8 mouse cellular contexts compared by ENCODE assay signal in the genomic region with DNA sequence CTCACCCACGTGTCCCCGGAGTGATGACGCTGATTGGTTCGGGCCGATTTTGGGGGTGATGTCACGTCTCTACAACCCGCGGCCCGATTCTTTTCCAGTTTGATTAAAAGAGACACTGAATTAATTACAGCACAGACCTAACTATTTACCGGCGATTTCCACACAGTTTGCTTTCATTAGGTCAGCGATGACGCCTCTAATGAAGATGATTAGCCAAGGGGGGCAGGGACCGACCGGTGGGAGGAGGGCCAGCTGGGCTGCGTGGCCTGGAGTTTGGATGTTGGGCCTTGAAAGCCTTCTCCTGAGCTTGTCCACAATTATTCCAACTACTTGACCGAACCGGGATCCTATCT. TPM values are rescaled to one million over a fixed set of nuclear protein-coding genes. Genes with fewer than 3 reads are reported as not detected.
DNase-seq lines count a peak whose midpoint lies in the region; ATAC-seq lines count a peak whose summit lies in the region.

TSS of gene Barhl1 (minus strand) at position 156 of the 353 bp plus-strand sequence.

- no peak for ATAC-seq in heart, embryonic 15.5 days (replicated peaks; ENCODE audit: insufficient number of reproducible peaks, insufficient read depth, low FRiP score, low read depth)
- no peak for ATAC-seq in forebrain, embryonic 14.5 days
- no peak for ATAC-seq in midbrain, embryonic 14.5 days (ENCODE audit: low FRiP score, low TSS enrichment)

- H3K4me2 ChIP-seq in heart, embryonic 15.5 days: peak within 1 kb of the TSS; percentile 41
- no peak within 1 kb of the TSS for H3K4me2 ChIP-seq in forebrain, embryonic 14.5 days (ENCODE audit: low read length)
- H3K4me2 ChIP-seq in midbrain, embryonic 14.5 days (ENCODE audit: low read length): peak within 1 kb of the TSS; percentile 54

- peaks cover 98% of the 10 kb centered on the region for H3K27me3 ChIP-seq in heart, embryonic 15.5 days
- peaks cover 97% of the 10 kb centered on the region for H3K27me3 ChIP-seq in forebrain, embryonic 14.5 days (replicated peaks; ENCODE audit: control insufficient read depth, insufficient read depth, low read length)
- peaks cover 66% of the 10 kb centered on the region for H3K27me3 ChIP-seq in midbrain, embryonic 14.5 days (ENCODE audit: control insufficient read depth, insufficient read depth, low read length)

- 3% methylated on average over 18 of the region's 18 CpGs for WGBS in heart, embryonic 15.5 days
- under 1% methylated on average over 18 of the region's 18 CpGs for WGBS in forebrain, embryonic 14.5 days
- 2% methylated on average over 18 of the region's 18 CpGs for WGBS in midbrain, embryonic 14.5 days

- H3K4me1 ChIP-seq in heart, embryonic 15.5 days (replicated peaks): peaks cover 10% of the 10 kb centered on the region
- H3K4me1 ChIP-seq in forebrain, embryonic 14.5 days (ENCODE audit: control insufficient read depth, insufficient read depth, low read length): no peaks in the 10 kb centered on the region; the same call in 1 of the 2 replicates
- H3K4me1 ChIP-seq in midbrain, embryonic 14.5 days (ENCODE audit: control insufficient read depth, insufficient read depth, low read length): 0 out of 2 replicates have a peak, but pooled peaks cover 4% of the 10 kb centered on the region

- no peak within 1 kb of the TSS for H3K27ac ChIP-seq in heart, embryonic 15.5 days
- H3K27ac ChIP-seq in forebrain, embryonic 14.5 days (ENCODE audit: low read depth, low read length): no peak within 1 kb of the TSS
- H3K27ac ChIP-seq in midbrain, embryonic 14.5 days (replicated peaks; ENCODE audit: low read depth, low read length): peak within 1 kb of the TSS; percentile 87

- H3K4me3 ChIP-seq in heart, embryonic 15.5 days: peak within 1 kb of the TSS; percentile 32
- H3K4me3 ChIP-seq in forebrain, embryonic 14.5 days (ENCODE audit: low read depth, low read length): 0 out of 2 replicates have a peak within 1 kb of the TSS, but pooled peaks have one; percentile 1
- H3K4me3 ChIP-seq in midbrain, embryonic 14.5 days (replicated peaks; ENCODE audit: low read depth, low read length): peak within 1 kb of the TSS; percentile 43

- no peaks in the 10 kb centered on the region for H3K36me3 ChIP-seq in heart, embryonic 15.5 days
- H3K36me3 ChIP-seq in forebrain, embryonic 14.5 days (ENCODE audit: control insufficient read depth, insufficient read depth, low read length): no peaks in the 10 kb centered on the region
- no peaks in the 10 kb centered on the region for H3K36me3 ChIP-seq in midbrain, embryonic 14.5 days (ENCODE audit: control insufficient read depth, insufficient read depth, low read length)

- no peak for DNase-seq in heart, adult 18-20 months
- DNase-seq in brain, adult 2 months (ENCODE audit: low read depth, low spot score): peak; percentile 83
- DNase-seq in forebrain, embryonic 14.5 days (ENCODE audit: low spot score): no peak
- DNase-seq in midbrain, embryonic 14.5 days: peak; percentile 76
- no peak for DNase-seq in gastrocnemius, postnatal 14 days
- DNase-seq in gastrocnemius, adult 8-10 months (ENCODE audit: low spot score in 2 of 2): no peak
- DNase-seq in T-cell, adult 2 months (ENCODE audit: low spot score): no peak

- no peaks in the 10 kb centered on the region for H3K9me3 ChIP-seq in heart, embryonic 15.5 days (replicated peaks)
- H3K9me3 ChIP-seq in forebrain, embryonic 14.5 days (replicated peaks; ENCODE audit: control insufficient read depth, low read length): no peaks in the 10 kb centered on the region
- no peaks in the 10 kb centered on the region for H3K9me3 ChIP-seq in midbrain, embryonic 14.5 days (ENCODE audit: control insufficient read depth, low read length)

- H3K9ac ChIP-seq in heart, embryonic 15.5 days: no peak within 1 kb of the TSS
- no peak within 1 kb of the TSS for H3K9ac ChIP-seq in forebrain, embryonic 14.5 days (ENCODE audit: low read length)
- peak within 1 kb of the TSS; percentile 59 for H3K9ac ChIP-seq in midbrain, embryonic 14.5 days (replicated peaks; ENCODE audit: low read length)

- intact Hi-C loops in gastrocnemius, postnatal 14 days (cut with DNase I; ENCODE audit: low total_unique reads): no loop called here

RNA-seq across cellular contexts. Expression of gene Barhl1, which starts in this region (rescaled TPM):
- polyA plus RNA-seq in heart, embryonic 15.5 days (2015; fragmentation: Nextera tagmentation; extraction: Ambion mirVana): not detected in 2 replicates
- total RNA-seq in heart, adult 18-20 months (2021): not detected
- 1.4 and 1.5 TPM in 2 replicates for polyA plus RNA-seq in forebrain, embryonic 14.5 days (2014; fragmentation: Nextera tagmentation; extraction: Ambion mirVana)
- polyA plus RNA-seq in midbrain, embryonic 14.5 days (2014; fragmentation: Nextera tagmentation; extraction: Ambion mirVana): 58.4 and 61.6 TPM in 2 replicates
- not detected for total RNA-seq in gastrocnemius, postnatal 14 days (2021)
- total RNA-seq in gastrocnemius, adult 8-10 months (2022): not detected

Comparison
In these comparisons a context has a peak if more than half of its experiments do, and no peak if none do; other contexts are left out.
1. RNA of gene Barhl1 (polyA plus RNA-seq): 58.4 to 61.6 TPM in midbrain, embryonic 14.5 days; 1.4 to 1.5 TPM in forebrain, embryonic 14.5 days and not detected in heart, embryonic 15.5 days; every median in the first group is over 10 times any median in the second.
2. DNase-seq: peak in brain, adult 2 months (single experiment) and midbrain, embryonic 14.5 days (single experiment); none in heart, adult 18-20 months (0 of 2), forebrain, embryonic 14.5 days (single experiment), gastrocnemius, postnatal 14 days (single experiment), gastrocnemius, adult 8-10 months (0 of 2) and T-cell, adult 2 months (single experiment).
3. Peak in every context shown above with its lines, with median percentiles within 50 percentile points of each other: H3K4me3 ChIP-seq.